Mouse (Mus musculus) liver, adult 2 months (tissue): Measurements from ENCODE around the gene Stpg3.

Experiments
- CTCF ChIP-seq: fragments of 200-500 bp; IDR thresholded peaks from 2 replicates; pipeline ENCODE4 v1.5.1; 2011; ENCODE audit warnings: low read depth, low read length, control low read depth
- POLR2A ChIP-seq: fragments of 200-500 bp; IDR thresholded peaks from 2 replicates; pipeline ENCODE4 v1.6.1; 2011; ENCODE audit warnings: low read length, control low read depth; ENCODE audit not compliant: insufficient read depth; ENCODE audit errors: extremely low read depth

DNA sequence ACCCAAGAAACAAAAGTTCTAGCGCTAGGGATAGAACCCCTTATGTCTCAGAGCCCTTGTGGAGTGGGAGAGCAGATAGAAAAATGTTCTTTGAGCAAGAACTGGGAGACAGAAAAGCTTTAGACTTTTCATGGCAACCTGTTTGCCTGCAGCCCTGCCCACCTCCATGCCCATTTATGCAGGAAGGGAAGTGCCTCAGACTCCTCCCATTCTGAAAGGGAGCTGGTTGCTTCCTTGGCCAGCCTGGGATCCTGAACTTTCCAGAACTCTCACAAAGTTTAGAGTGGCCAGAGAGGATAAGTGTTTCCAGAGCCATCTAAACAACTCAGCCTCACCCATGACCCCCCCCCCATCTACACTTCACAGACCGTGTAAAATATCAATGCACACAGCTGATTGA lies 17.2 kb downstream of the Stpg3 start:
- no peak for TF ChIP-seq CTCF
- no peak for TF ChIP-seq POLR2A
